Mouse (Mus musculus) small intestine, adult 2 months (tissue): ENCODE data around the gene Kif17.

ENCODE experiments used
- CTCF ChIP-seq: fragments of 200-500 bp; IDR thresholded peaks from 2 replicates; pipeline ENCODE4 v1.5.1; 2012; ENCODE audit warnings: low read depth, mild to moderate bottlenecking, control low read depth, inconsistent platforms, low read length, moderate library complexity, mixed read lengths; ENCODE audit not compliant: insufficient replicate concordance, insufficient read length; ENCODE audit errors: extremely low read depth
- POLR2A ChIP-seq: fragments of 200-500 bp; IDR thresholded peaks from 2 replicates; pipeline ENCODE4 v1.6.1; 2012; ENCODE audit warnings: low read depth, mild to moderate bottlenecking, control low read depth, inconsistent platforms, low read length, moderate library complexity

DNA sequence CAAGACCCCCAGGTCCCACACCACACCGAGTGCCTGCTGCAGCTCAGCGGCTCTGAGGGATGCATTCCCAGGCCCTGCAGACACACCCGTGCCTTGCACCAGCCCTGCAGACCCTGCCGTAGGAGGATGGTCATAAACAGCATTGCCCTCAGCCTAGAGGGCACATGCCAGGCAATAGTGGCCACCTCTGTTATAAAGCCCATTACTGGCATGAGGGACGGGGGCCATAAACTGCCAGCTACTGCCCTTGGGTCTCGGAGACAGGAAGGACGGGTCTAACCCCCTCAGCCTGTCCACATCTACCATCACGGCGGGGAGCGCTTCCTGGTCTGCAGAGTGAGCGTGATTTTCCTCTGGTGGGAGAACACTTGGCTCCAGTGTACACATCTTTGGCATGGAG is 62.8 kb downstream of the Kif17 start:
- TF ChIP-seq POLR2A (no peak), CTCF (no peak)
